Mouse (Mus musculus): ENCODE data around the gene Cadm1. TPM values are rescaled to one million over a fixed set of nuclear protein-coding genes. Genes with fewer than 3 reads are reported as not detected.

Gene Cadm1
- polyA plus RNA-seq, 1 experiment from 2014 or later, result 20.9 TPM

DNA sequence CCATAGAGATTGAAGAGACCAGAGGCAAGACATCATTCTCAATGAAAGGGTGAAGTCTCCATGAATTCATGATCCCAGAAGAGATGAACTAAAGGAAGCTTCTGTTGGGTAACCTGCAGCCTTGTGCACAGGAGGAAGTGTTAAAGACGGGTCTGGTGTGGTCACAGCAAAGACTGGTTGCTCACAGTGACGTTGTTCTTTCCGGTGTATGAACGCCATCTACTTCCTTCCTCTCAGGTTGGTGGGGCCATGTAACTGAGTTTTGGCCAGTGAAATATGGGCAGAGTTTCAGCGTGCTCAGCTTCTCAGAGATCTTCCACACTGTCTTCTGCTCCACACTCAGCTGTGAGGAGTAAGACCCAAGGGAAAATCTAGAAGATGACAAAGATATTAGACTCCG, 363.0 kb downstream of the Cadm1 start:
- no peak for TF ChIP-seq CTCF (IDR thresholded peaks at IDR 0.05; ENCODE audit: low read depth)

DNA sequence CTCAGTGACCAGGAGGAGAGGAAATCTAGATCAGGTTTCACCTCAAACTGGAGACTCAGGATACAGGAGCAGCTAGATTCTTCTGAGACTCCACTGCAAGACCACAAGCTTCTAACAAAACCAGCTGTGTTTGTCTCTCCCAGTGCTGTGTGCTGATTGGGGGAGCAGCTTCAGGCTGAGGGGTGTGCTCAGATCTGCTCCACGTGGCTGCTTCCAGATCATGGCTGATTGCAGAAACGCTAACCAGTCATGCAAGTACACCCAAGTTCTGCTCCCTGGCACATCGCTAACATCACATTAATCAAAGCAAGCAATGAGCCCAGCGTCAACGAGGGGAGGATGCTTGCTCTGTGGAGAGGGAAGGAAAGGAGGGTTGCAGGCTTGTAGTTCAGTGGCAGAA, 364.1 kb downstream of the Cadm1 start:
- H3K36me3 ChIP-seq (ENCODE audit: control insufficient read depth, insufficient read depth), result no peaks in the 10 kb centered on the region
- no peak for ATAC-seq
- H3K27ac ChIP-seq (ENCODE audit: low read depth, low read length), result no peak overlapping the region
- H3K9me3 ChIP-seq (ENCODE audit: control insufficient read depth), result no peaks in the 10 kb centered on the region
- H3K4me2 ChIP-seq (replicated peaks; ENCODE audit: low read depth), result no peak overlapping the region
- H3K4me1 ChIP-seq (replicated peaks; ENCODE audit: control insufficient read depth, insufficient read depth, low read length), result no peaks in the 10 kb centered on the region
- WGBS, result 20% methylated on average over 5 of the region's 5 CpGs
- no peak overlapping the region for H3K9ac ChIP-seq (ENCODE audit: low read depth, low read length)
- H3K27me3 ChIP-seq (replicated peaks; ENCODE audit: control insufficient read depth, insufficient read depth, low read length), result no peaks in the 10 kb centered on the region
- no peak overlapping the region for H3K4me3 ChIP-seq (ENCODE audit: low read depth, low read length)
- no peak for TF ChIP-seq CTCF (IDR thresholded peaks at IDR 0.05; ENCODE audit: low read depth)

More for the DNA sequence above, 363.0 kb downstream of the Cadm1 start:
- H3K9ac ChIP-seq (ENCODE audit: low read depth, low read length), result no peak overlapping the region
- ATAC-seq, result no peak
- no peaks in the 10 kb centered on the region for H3K4me1 ChIP-seq (replicated peaks; ENCODE audit: control insufficient read depth, insufficient read depth, low read length)
- H3K27ac ChIP-seq (ENCODE audit: low read depth, low read length), result no peak overlapping the region
- H3K9me3 ChIP-seq (ENCODE audit: control insufficient read depth), result no peaks in the 10 kb centered on the region
- WGBS, result 84% methylated on average over 6 of the region's 6 CpGs
- H3K4me3 ChIP-seq (ENCODE audit: low read depth, low read length), result no peak overlapping the region
- H3K4me2 ChIP-seq (replicated peaks; ENCODE audit: low read depth), result no peak overlapping the region
- H3K27me3 ChIP-seq (replicated peaks; ENCODE audit: control insufficient read depth, insufficient read depth, low read length), result no peaks in the 10 kb centered on the region
- no peaks in the 10 kb centered on the region for H3K36me3 ChIP-seq (ENCODE audit: control insufficient read depth, insufficient read depth)

DNA sequence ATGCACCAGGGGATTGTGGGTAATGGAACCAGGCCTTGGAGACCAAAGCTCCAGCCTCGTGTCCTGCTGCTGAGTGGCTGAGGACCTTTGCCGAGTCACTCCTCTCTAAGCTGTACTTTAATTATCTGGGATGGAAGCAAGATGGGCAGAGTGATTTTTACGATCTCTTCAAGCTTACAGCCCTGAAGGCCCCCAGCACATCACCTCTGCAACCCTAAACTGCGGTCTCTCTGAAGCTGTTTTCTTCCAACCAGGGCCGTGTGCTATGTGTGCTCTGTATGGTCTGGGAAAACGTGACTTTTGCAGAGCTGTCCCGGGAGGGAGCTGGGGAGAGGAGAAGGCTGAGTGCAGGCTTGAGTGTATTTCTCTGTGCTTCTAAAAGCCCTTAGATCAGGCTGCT, 364.7 kb downstream of the Cadm1 start:
- no peak for ATAC-seq
- no peak for TF ChIP-seq CTCF (IDR thresholded peaks at IDR 0.05; ENCODE audit: low read depth)
- Histone ChIP-seq H3K9me3 (ENCODE audit: control insufficient read depth) (no peaks in the 10 kb centered on the region), H3K27ac (ENCODE audit: low read depth, low read length) (no peak overlapping the region), H3K4me2 (replicated peaks; ENCODE audit: low read depth) (no peak overlapping the region), H3K27me3 (replicated peaks; ENCODE audit: control insufficient read depth, insufficient read depth, low read length) (no peaks in the 10 kb centered on the region), H3K9ac (ENCODE audit: low read depth, low read length) (no peak overlapping the region), H3K4me1 (replicated peaks; ENCODE audit: control insufficient read depth, insufficient read depth, low read length) (no peaks in the 10 kb centered on the region), H3K36me3 (ENCODE audit: control insufficient read depth, insufficient read depth) (no peaks in the 10 kb centered on the region), H3K4me3 (ENCODE audit: low read depth, low read length) (no peak overlapping the region)
- 17% methylated on average over 7 of the region's 7 CpGs for WGBS

DNA sequence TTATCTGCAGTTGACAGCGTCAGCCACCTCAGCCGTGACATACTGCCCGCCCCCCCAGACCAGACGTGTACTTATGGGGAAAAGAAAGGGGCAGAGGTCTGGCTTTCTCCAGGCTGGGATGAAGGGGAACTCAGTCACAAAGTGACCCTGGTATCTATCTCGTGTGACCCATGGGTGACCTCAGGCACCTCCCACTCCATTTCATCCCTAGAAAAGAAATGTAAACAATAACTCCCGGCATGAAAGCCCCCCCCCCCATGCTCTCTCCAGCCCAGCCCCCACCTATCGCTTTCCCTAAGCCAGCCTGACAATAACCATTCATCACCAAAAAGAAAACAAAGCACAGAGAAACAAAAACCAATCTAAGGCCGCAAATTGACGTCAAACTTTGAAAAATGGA, 365.1 kb downstream of the Cadm1 start:
- 18% methylated on average over 9 of the region's 9 CpGs for WGBS
- ATAC-seq, result no peak
- H3K27ac ChIP-seq (ENCODE audit: low read depth, low read length), result no peak overlapping the region
- no peak overlapping the region for H3K4me2 ChIP-seq (replicated peaks; ENCODE audit: low read depth)
- no peaks in the 10 kb centered on the region for H3K9me3 ChIP-seq (ENCODE audit: control insufficient read depth)
- no peak overlapping the region for H3K4me3 ChIP-seq (ENCODE audit: low read depth, low read length)
- no peaks in the 10 kb centered on the region for H3K36me3 ChIP-seq (ENCODE audit: control insufficient read depth, insufficient read depth)
- H3K9ac ChIP-seq (ENCODE audit: low read depth, low read length), result no peak overlapping the region
- TF ChIP-seq CTCF (IDR thresholded peaks at IDR 0.05; ENCODE audit: low read depth), result no peak
- H3K4me1 ChIP-seq (replicated peaks; ENCODE audit: control insufficient read depth, insufficient read depth, low read length), result no peaks in the 10 kb centered on the region
- H3K27me3 ChIP-seq (replicated peaks; ENCODE audit: control insufficient read depth, insufficient read depth, low read length), result no peaks in the 10 kb centered on the region

DNA sequence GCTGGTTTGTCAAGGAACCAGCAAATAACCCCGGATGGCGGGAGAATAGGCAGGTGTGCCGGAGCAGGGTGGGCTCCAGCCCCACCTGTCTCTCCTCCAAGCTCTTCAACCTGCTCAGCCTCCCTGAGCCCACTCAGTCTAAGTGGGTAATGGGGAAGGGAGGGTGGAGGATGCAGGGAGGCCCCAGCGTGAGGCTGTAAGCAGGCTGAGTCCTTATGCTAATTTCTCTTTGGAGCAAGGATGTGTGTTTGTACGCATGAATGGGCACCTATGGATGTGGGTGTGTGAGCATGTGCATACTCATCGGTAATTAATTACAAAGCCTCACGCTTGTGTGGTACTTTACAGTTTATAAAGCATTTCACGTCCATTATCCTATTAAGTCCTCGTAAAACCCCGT, 370.8 kb downstream of the Cadm1 start:
- Histone ChIP-seq H3K27me3 (replicated peaks; ENCODE audit: control insufficient read depth, insufficient read depth, low read length) (no peaks in the 10 kb centered on the region), H3K4me2 (replicated peaks; ENCODE audit: low read depth) (no peak overlapping the region), H3K9ac (ENCODE audit: low read depth, low read length) (no peak overlapping the region), H3K27ac (ENCODE audit: low read depth, low read length) (no peak overlapping the region), H3K36me3 (ENCODE audit: control insufficient read depth, insufficient read depth) (no peaks in the 10 kb centered on the region), H3K9me3 (ENCODE audit: control insufficient read depth) (no peaks in the 10 kb centered on the region), H3K4me1 (replicated peaks; ENCODE audit: control insufficient read depth, insufficient read depth, low read length) (no peaks in the 10 kb centered on the region), H3K4me3 (ENCODE audit: low read depth, low read length) (no peak overlapping the region)
- WGBS, result 84% methylated on average over 10 of the region's 10 CpGs
- ATAC-seq, result no peak
- no peak for TF ChIP-seq CTCF (IDR thresholded peaks at IDR 0.05; ENCODE audit: low read depth)

DNA sequence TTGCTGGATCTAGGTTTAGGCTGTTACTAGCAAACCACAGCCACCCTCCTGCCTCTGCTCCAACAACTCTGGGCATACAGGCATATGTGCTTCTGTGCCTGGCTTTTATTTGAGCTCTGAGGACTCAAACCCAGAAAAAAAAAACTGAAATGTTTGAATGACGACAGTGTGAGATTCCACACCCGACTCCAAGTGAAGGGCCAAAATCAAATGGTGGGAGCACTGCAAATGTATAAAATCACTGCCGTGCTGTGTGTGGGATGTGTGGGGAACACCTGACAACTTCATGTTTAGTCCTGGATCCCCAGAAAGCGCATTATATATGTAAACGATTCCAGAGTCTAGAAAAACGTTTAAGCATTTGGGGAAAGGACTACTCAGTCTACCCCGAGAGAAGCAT, 373.7 kb downstream of the Cadm1 start:
- Histone ChIP-seq H3K9me3 (ENCODE audit: control insufficient read depth) (no peaks in the 10 kb centered on the region), H3K27me3 (replicated peaks; ENCODE audit: control insufficient read depth, insufficient read depth, low read length) (no peaks in the 10 kb centered on the region), H3K36me3 (ENCODE audit: control insufficient read depth, insufficient read depth) (no peaks in the 10 kb centered on the region), H3K4me1 (replicated peaks; ENCODE audit: control insufficient read depth, insufficient read depth, low read length) (no peaks in the 10 kb centered on the region), H3K4me2 (replicated peaks; ENCODE audit: low read depth) (no peak overlapping the region), H3K27ac (ENCODE audit: low read depth, low read length) (no peak overlapping the region), H3K9ac (ENCODE audit: low read depth, low read length) (no peak overlapping the region), H3K4me3 (ENCODE audit: low read depth, low read length) (no peak overlapping the region)
- WGBS, result 55% methylated on average over 7 of the region's 7 CpGs
- TF ChIP-seq CTCF (IDR thresholded peaks at IDR 0.05; ENCODE audit: low read depth), result no peak
- no peak for ATAC-seq

DNA sequence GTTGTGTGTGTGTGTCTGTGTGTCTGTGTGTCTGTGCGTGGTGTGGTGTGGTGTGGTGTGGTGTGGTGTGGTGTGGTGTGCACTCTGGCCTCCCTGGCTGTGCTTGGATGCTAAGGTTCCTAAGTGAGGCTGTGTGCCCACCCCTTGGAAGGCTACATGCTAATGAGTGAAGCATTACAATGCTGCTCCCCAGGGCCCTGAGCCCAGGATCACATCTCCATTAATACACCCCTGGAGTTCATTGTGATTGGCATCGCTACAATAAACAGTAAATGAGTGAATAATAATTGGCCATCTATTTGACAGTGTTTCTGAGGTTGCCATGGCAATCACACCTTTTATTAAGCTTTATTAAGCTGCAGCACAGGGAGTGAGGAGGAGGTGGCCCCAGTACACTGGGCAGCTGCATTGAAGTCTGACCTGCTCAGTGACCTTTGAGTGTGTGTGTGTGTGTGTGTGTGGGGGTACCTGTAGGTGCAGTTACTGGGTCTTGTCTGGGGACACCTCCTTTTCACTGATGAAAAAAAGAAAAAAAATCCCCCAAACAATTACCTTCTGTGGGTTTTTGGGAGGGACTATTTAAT, 374.5 kb downstream of the Cadm1 start:
- TF ChIP-seq CTCF (IDR thresholded peaks at IDR 0.05; ENCODE audit: low read depth), result no peak
- Histone ChIP-seq H3K4me3 (ENCODE audit: low read depth, low read length) (no peak overlapping the region), H3K4me1 (replicated peaks; ENCODE audit: control insufficient read depth, insufficient read depth, low read length) (no peaks in the 10 kb centered on the region), H3K36me3 (ENCODE audit: control insufficient read depth, insufficient read depth) (no peaks in the 10 kb centered on the region), H3K9ac (ENCODE audit: low read depth, low read length) (no peak overlapping the region), H3K9me3 (ENCODE audit: control insufficient read depth) (no peaks in the 10 kb centered on the region), H3K4me2 (replicated peaks; ENCODE audit: low read depth) (no peak overlapping the region), H3K27ac (ENCODE audit: low read depth, low read length) (no peak overlapping the region), H3K27me3 (replicated peaks; ENCODE audit: control insufficient read depth, insufficient read depth, low read length) (no peaks in the 10 kb centered on the region)
- WGBS, result 90% methylated on average over 2 of the region's 2 CpGs
- ATAC-seq, result no peak
